ENCODE assay signal across 20 mouse cellular contexts in the genomic region with DNA sequence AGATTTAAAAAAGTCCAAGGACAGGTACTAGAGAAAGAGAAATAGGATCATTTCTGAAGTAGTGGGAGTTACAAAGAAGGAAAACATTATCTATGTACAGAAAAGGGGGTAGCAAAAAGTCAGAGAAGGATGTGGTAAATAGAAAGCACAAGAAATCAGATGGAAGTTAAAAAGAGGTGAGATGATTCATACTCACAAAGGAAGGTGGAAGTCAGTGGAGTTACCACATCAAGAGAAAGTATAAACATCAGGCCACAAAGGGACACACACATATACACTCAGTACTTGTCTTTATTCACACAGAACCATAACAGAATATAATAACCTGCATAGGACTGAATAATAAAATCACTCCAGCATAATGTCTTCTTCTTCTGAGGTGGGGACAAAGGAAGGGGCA. TPM values are rescaled to one million over a fixed set of nuclear protein-coding genes. Genes with fewer than 3 reads are reported as not detected.
"Had no signal": no experiment of that assay in that cellular context is flagged by ENCODE, and none has a peak within 500 bp of the region (broad histone marks: within the 10 kb centered on the region; RNA-seq: fewer than 3 reads in every experiment).

No protein-coding gene starts in this region.

- H3K27ac ChIP-seq: kidney, embryonic 15.5 days; limb, embryonic 13.5 days; liver, embryonic 15.5 days; midbrain, embryonic 10.5 days; stomach, postnatal 0 days had no signal

- H3K27me3 ChIP-seq: kidney, embryonic 15.5 days; limb, embryonic 13.5 days; liver, embryonic 15.5 days had no signal

- DNase-seq: kidney, adult 2 months; kidney, postnatal 14 days; layer of hippocampus, adult 9-11 months; layer of hippocampus, postnatal 36 days; left cerebral cortex, postnatal 4 days; lung, adult 2 months; lung, postnatal 36 days; right cerebral cortex, adult 18-20 months; right cerebral cortex, postnatal 25 days; thymus, postnatal 25 days had no signal

- H3K4me1 ChIP-seq: kidney, embryonic 15.5 days; limb, embryonic 13.5 days had no signal

- H3K4me3 ChIP-seq: kidney, embryonic 15.5 days; limb, embryonic 13.5 days; liver, embryonic 15.5 days; midbrain, embryonic 10.5 days had no signal

- ATAC-seq: lung, postnatal 0 days; midbrain, embryonic 16.5 days had no signal

- H3K36me3 ChIP-seq: kidney, embryonic 15.5 days; limb, embryonic 13.5 days; liver, embryonic 15.5 days; midbrain, embryonic 10.5 days had no signal

RNA-seq across cellular contexts. Expression of a gene that starts 34.6 kb away (rescaled TPM):
- total RNA-seq: layer of hippocampus, postnatal 36 days; left cerebral cortex, postnatal 4 days; liver, adult 2 months had no signal
- polyA plus RNA-seq: kidney, embryonic 15.5 days; liver, adult 2 months; liver, embryonic 15.5 days; lung, adult 2 months; lung, postnatal 0 days; midbrain, embryonic 10.5 days; midbrain, embryonic 16.5 days; neural tube, embryonic 14.5 days; small intestine, adult 2 months; stomach, postnatal 0 days had no signal
